Mouse (Mus musculus) kidney, postnatal 14 days (tissue): ENCODE results near the gene Npas2.

Experiments
- DNase-seq: peaks from one replicate; pipeline ENCODE4 v3.0.0; 2022; ENCODE audit warnings: mixed read lengths

The Npas2 gene

DNA sequence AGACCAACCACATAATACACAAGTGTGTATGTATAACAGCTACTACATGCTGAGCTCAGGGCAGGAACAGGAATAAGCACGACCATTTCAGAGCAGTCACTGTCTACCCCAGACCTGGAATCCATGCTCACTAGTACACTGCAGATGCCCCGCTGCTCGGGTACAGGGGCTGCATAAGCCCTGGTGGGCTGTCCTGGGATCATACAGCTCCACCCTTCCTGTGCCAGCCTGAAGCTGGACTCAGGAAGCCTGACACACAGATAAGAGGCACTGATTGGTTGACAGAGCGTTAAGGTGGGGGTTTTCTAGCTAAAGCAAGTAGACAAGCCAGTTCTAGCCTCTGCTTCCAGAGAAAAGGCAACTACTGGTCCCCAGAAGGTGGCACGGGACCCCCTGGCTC, 185.5 kb downstream of the Npas2 start:
- DNase-seq, result no peak

DNA sequence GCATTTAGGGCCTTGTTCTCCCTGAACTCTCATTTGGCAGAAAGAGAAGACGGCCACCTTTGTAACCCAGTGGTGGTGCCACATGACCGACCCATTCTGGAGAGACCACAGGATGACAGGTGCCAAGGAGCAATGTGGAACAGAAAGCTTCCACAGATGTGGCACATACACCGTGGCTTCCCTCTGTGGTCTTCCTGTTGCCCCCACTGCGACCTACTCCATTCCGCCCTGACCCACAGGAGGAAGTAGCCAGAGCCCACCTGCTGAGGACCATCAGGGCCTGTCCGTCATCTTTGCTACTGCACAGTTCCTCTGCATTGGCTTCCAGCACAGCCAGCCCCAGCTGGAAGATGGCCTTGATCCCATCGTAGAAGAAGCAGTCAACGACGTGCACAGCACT, 187.5 kb downstream of the Npas2 start:
- DNase-seq, result no peak

DNA sequence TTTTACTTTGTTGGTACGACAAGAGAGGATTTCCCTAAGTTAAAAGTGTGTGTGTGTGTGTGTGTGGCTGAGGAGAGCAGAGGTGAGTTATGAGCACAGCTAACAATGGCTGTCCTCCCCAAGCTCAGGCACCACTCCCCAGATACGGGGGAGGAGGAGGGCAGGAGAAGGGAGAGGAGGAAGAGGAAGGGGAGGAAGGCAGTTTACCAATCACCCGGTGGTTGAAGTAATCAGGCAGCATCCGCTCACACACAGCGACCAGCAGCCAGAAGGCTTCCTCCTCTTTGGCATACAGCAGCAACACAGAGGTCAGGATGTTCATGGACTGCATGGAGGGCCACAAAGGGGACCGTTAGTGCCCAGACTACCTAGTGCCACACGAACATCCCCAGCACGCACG, 191.4 kb downstream of the Npas2 start:
- no peak for DNase-seq

DNA sequence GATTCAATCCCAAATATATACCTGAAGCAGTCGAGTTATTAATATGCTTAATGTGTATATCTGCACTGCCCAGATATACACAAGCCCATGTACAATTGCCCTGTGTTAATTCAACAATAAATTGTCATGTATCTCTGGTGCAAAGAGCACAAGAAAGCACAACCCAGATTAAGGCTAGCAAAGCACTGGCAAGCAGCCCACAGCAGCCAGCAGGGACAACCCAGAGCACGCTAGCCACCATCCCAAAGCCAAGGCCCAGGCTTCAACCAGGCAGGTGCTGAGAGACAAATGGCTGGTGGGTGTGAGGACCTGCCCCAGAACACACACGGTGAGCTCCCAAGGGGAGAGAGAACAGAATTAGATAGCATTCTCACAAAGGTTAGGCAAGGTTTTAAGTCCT, 192.9 kb downstream of the Npas2 start:
- no peak for DNase-seq

DNA sequence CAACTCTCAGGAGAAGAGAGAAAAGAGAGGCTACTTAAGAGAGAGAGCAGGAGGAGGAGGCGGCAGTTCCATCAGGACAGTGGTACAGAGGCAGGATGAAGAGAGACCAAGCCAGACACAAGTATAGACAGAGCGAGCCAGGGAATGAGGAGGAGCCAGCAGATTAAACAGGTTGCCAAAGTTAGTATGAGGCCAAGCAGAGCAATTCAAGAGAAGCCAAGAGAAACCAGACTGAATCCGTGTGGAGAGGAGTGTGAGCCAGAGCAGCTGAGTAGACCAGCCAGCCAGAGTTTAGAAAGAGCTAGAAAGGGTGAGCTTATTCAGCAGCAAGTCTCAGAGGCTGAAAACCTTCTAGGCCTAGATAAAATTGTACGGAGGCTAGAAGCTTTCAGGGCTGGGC, 194.0 kb downstream of the Npas2 start:
- no peak for DNase-seq

DNA sequence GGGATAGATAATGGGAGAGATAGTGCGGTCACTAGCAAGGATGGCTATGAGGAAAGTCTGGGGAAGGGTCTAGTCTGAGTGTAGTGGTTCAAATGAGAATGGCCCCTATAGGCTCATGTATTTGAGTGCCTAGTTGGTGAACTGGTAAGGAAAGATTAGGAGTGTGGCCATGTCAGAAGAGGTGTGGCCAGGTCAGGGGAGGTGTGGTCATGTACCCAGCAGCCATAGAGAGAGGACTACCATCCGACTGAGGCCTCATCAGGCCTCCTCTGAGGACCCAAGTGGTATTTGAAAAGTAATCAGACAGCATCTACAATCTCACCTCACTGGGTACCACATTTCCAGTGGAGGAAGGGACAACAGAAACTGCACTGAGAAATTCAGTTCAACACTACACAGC, 194.6 kb downstream of the Npas2 start:
- DNase-seq, result no peak

DNA sequence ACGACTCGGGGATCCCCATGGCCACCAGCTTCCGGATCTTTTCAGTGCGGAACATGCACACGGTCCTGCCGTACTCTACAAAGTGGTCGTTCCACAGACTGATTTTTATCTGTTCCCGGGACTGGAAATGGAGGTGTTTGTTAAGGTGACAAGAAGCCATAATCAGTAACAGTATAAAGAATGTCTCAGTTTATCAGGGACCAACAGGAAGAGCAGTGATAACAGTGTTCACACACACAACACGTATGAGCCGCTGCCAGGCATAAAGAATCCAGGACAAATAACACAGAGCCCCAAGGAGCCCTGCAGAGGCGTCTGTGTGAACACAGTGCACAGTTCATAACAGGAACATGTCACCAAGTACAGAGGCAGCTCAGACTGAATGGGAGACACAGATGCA, 195.8 kb downstream of the Npas2 start:
- DNase-seq, result no peak

DNA sequence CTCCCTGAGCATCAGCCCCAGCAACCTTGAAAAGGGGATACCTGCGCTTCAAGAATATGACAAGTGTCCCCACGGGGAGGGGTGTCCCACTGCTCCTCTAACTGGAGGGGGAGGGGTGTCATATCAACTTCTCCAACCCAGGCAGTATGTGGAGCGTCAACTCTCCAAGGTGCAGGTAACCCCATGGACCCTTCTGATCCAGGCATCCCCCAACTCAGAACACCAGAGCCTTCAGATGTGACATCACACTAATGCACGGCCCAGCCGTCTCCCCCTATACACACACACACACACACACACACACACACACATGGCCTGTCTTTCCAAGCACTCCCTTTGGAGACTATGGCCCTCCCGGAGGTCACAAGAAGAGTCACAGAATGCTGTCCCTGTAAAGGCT, 198.1 kb downstream of the Npas2 start:
- DNase-seq, result no peak

DNA sequence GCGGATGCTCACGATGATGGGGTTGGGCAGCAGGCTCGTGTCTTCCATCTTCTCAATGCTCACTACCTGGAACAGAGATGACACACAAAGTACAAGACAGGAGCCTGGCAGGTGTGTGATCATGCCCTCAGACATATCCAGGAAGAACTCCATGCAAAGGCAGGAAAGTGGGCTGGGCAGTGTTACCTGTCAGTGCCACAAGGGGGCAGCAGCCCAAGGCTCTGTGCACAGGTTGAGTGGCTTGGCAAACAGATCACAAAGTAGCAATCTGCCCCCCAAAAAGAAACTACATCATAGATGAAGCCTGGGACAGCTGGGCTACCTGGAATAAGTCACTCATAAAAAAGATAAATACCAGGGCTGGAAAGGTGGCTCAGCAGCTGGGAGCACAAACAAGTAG, 198.7 kb downstream of the Npas2 start:
- peak; percentile 80 for DNase-seq

DNA sequence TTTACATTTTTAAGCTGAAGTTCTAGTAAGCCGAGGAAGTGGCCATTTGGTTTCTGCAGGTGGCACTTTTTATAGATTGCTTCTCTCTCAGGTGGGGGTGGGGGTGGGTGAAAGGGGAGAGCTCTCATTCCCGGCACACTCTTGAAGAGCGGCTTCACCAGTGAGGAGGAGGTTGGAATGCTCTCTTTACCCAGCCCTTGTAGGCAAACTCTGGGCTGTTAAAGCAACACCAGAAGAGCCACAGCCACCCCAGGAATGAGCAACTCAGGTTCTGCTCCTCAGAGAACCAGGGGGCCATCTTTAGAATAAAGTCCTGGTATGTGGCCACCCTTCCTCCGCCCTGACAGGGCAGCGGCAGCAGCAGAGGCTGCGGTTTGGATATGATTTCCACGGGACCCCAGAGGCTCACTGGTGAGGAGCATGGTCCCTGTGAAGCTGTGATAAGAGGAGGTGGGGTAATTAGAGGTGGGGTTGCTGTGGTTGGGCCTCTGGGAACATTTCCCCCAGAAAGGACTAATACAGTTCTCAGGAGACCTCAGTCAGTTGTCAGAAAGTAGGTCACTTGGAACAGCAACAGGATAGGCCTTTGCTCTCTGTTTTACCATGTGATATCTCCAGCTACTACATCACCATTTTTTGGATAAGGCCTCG, 199.8 kb downstream of the Npas2 start:
- no peak for DNase-seq

DNA sequence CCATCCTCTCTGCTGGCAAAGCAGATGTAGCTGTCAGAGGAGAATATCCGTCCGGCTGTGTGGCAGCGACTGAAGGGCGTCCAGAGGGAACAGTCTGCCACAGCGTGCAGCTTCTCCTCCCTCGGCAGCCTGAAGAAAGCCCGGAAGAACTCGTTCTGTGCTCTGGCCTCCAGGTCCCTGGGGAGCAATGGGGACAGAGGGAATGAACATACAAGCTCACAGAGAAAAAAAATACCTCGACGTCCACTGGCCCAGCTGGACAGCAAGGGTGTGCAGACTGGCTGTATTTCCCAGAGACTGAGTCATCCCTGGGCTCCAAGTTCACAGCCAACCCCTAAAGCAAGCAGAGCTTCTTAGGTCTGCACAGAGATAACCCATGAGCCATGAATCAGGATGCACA, 200.6 kb downstream of the Npas2 start:
- peak; percentile 66 for DNase-seq

DNA sequence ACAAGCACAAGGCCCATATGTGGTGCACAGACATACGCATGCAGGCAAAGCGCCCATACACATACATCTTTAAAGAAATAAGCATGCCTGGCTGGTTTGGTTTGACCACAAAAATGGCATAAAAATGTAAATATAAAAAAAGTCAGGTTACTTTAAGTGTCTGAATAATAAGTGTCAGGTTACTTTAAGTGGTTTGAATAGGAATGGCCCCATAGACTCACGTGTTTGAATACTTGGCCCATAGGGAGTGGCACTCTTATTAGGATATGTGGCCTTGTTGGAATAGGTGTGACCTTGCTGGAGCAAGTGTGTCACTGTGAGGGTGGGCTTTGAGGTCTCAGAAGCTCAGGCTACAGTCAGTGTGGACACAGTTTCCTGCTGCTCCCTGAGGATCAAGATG, 201.1 kb downstream of the Npas2 start:
- DNase-seq, result no peak

DNA sequence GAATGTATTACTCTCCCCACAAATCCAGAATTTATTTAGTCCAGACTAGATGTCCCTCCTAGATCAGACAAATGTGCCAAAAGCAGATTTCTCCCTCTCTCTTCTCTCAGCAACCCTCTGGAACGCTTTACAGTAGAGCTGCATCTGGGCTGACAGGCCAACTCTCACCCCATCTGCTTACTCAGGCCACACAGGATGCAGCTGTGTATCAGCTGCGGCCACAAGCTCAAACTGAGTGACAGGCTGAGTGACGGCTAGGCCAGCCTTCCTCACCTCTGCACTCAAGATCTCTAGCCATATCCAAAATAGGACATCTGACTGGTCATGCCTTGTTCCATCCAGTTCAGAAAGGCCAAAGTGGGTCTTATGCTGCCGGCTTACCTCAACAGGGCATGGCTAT, 202.8 kb downstream of the Npas2 start:
- peak; percentile 18 for DNase-seq

DNA sequence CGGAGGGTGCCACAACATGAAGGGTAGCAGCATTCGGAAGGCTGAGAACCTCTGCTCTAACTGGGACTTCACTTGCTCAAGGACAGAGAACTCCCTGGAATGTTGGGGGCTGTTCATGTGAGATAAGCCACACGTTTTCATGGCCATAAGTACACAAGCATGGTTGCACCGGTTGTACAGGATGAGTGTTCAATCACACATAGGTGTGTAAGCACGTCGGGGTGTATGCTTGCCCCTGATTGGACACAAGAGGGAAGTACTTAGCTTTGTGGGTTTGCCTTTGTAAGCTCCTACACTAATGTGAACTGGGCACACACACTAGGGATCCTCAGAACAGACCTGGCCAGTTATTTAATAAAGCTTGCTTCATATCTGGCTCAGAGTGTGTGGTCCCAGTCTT, 204.8 kb downstream of the Npas2 start:
- no peak for DNase-seq

DNA sequence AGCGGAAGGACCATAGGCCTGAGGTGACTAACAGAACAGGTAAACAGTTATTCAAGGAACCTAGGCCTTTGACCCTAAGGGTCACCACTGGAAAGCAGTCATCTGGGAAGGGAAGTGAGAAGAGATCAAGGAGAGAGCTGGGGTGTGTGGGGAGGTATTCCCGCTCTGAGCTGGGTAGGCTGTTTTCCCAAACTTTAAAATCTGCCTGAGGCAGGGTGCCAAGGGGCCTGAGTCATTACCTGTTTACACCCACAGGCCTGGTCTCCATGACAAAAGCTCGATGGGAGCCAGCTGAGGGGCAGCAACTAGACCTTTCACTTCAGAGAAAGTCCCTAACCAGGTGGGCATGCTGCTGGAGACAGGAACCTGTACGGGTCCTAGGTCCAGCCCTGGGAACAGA, 205.7 kb downstream of the Npas2 start:
- DNase-seq, result no peak

DNA sequence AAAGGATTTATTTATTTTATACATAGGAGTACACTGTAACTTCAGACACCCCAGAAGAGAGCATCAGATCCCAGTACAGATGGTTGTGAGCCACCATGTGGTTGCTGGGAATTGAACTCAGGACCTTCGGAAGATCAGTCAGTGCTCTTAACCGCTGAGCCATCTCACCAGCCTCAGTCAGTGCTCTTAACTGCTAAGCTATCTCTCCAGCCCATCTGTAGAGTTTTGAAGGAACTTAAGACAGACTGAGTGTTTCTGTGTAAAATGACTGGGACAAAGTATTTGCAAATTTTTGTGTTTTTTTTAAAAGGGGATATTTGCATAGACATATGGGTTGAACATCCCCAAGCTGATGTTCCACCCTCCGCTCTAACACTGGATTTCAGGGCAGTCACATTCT, 206.6 kb downstream of the Npas2 start:
- no peak for DNase-seq

DNA sequence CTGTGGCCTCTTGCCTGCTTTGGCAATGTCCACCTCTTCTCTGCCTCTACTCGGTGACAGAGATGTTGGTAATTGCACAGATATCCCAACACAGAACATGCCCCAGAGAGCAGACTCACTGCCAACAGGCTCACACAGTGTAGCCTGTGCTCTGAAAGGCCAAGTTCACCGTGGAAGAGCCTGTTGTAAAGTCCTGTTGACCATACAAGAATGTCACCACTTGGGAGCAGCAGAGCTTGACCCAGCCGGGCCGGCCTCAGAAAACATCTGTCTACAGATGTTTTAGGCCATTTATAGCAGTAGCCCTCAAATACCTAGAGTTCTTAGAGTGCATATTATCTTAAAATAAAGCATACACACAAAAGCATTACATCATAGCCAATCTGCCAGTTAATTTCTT, 213.6 kb downstream of the Npas2 start:
- peak; percentile 11 for DNase-seq

DNA sequence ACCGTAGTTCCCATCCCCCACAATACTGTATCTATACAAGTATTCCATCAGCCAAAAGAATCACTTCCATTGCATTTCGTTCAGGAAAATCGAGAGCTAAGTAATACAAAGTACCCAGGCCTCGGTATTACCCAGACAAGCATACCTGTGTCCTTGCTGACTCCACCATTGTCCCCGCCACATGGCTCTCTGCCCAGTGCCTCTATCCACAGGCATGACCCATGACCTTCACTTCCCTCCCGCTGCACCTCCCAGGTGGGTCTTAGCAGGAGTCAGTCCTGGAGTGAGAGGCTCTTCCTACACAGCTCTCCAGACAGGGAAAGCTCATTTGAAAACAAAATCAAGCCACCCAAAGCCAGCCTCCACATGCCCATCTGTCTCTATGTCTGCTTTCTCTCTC, 214.6 kb downstream of the Npas2 start:
- peak; percentile 26 for DNase-seq

DNA sequence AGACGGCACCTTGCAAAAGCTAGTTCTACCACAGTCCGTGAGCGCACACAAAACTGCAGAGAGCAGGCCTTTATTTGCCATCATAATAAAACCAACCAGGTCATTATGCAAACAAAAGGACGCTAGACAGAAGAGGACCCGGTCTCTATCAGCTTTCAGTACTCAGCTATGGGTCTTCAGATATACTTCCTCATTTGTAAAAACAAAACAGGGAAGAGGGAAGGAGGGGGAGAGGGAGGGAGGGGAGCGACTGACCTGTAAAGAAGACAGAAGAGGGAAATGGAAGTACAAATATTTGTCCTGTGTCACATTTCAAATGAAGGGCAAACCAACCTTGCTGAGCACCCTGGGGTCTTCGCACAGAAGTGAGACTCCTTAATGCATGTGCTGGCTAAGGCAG, 215.1 kb downstream of the Npas2 start:
- no peak for DNase-seq

DNA sequence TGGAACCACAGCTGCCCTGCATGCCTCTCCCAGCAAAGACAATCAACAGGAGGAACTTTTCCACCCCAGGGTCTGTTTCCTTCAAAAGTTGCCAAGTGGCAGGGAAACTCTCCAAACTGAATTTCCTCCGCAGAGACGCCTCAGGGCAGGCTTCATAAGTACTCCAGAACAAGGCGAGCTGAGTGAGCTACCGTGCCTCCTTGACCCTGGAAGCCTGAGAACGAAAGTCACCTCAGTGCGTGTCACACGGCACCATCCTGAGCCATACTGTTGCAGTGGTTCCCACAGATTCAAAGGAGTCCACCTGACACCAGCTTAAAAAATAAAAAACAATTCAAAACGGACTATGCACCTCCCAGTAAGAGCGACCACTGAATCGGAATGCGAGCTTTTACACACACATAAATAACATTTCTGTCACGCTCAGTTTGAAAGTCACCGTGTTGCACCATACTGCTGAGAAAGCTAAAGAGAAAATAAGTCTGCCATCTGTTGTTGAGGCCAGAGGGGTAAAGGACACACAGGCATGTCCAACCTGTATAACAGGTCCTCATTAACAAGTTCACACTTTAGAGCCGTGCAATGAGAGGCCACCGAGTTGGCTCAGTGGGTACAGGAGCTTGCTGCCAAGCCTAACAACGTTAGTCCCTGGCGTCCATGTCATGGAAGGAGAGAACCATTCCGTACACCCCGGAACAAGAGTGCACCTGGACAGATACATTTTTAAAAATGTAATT, 216.7 kb downstream of the Npas2 start:
- peak; percentile 53 for DNase-seq
